Mouse (Mus musculus) intestine, embryonic 16.5 days (tissue): ENCODE data around the gene Tmem230. TPM values are rescaled to one million over a fixed set of nuclear protein-coding genes. Genes with fewer than 3 reads are reported as not detected.
"Not testable (repeated sequence)": the region's sequence is repeated elsewhere in the genome, so short reads cannot be mapped to it uniquely, and the experiment has no call there.

Experiments
- ATAC-seq: fragments of 200-750 bp; cut with Nextera tagmentation; 2 replicates; pipeline ENCODE4 v1.8.0; 2017; ENCODE audit warnings: moderate TSS enrichment, moderate library complexity
- H3K27ac ChIP-seq: fragments of 300-500 bp; sonication (generic); 2 replicates; pipeline ENCODE4 v1.5.1; 2014; ENCODE audit warnings: mild to moderate bottlenecking, low read length
- H3K27me3 ChIP-seq: fragments of 300-500 bp; sonication (generic); replicated peaks from 2 replicates; pipeline ENCODE4 v1.6.1; 2014; ENCODE audit warnings: low read length, control low read depth, mixed read lengths; ENCODE audit not compliant: control insufficient read depth, insufficient read depth
- H3K36me3 ChIP-seq: fragments of 300-500 bp; sonication (generic); 2 replicates; pipeline ENCODE4 v1.6.1; 2014; ENCODE audit warnings: low read length, control low read depth; ENCODE audit not compliant: control insufficient read depth, insufficient read depth
- H3K4me1 ChIP-seq: fragments of 300-500 bp; sonication (generic); 2 replicates; pipeline ENCODE4 v1.6.1; 2014; ENCODE audit warnings: low read length, control low read depth, mixed read lengths; ENCODE audit not compliant: control insufficient read depth, insufficient read depth
- H3K4me2 ChIP-seq: fragments of 300-500 bp; sonication (generic); 2 replicates; pipeline ENCODE4 v1.6.1; 2014; ENCODE audit warnings: low read depth, low read length, control low read depth
- H3K4me3 ChIP-seq: fragments of 300-500 bp; sonication (generic); 2 replicates; pipeline ENCODE4 v1.5.1; 2014; ENCODE audit warnings: mild to moderate bottlenecking, low read length
- H3K9ac ChIP-seq: fragments of 300-500 bp; sonication (generic); 2 replicates; pipeline ENCODE4 v1.6.1; 2014; ENCODE audit warnings: low read depth, low read length
- H3K9me3 ChIP-seq: fragments of 300-500 bp; sonication (generic); 2 replicates; pipeline ENCODE4 v1.6.1; 2016; ENCODE audit warnings: low read length, control low read depth; ENCODE audit not compliant: control insufficient read depth
- whole genome bisulfite sequencing: fragments of 180-500 bp; shearing (Covaris S2); extraction: QIAGEN DNeasy Blood & Tissue Kit; methylation state at CpG from one replicate; pipeline ENCODE4 v1.1.7; 2014; 5-methylcytosine and 5-hydroxymethylcytosine counted together
- polyA plus RNA-seq: library from polyadenylated mRNA; unstranded; fragments of >200 nt; fragmentation: Nextera tagmentation; extraction: Ambion mirVana; gene quantifications from 2 replicates; pipeline ENCODE4 v1.2.1, GENCODE M21; 2015

Tmem230 gene
- polyA plus RNA-seq, 1 experiment from 2014 or later = 46.1 TPM

- Histone ChIP-seq H3K9me3 (no peaks in the 10 kb centered on the region), H3K4me1 (peaks cover 6% of the 10 kb centered on the region; the same call in 1 of the 2 replicates), H3K36me3 (no peaks in the 10 kb centered on the region), H3K9ac (peak within 1 kb of the TSS; percentile 86), H3K27me3 (no peaks in the 10 kb centered on the region), H3K4me2 (peak within 1 kb of the TSS; percentile 72), H3K4me3 (peak within 1 kb of the TSS; percentile 90), H3K27ac (peak within 1 kb of the TSS; percentile 74)
- peak; percentile 99 for ATAC-seq
- WGBS = under 1% methylated on average over 49 of the region's 49 CpGs
These were observed 15.3 kb upstream of the Tmem230 start, which contains the start of gene Cds2 for GRCm38 (mm10) chr2:132262879-132263398. Cds2 (plus strand) TSS chr2:132263148.

- H3K4me3 ChIP-seq = no peak overlapping the region
- 73% methylated on average over 6 of the region's 6 CpGs for WGBS
- no peak overlapping the region for H3K27ac ChIP-seq
- H3K4me1 ChIP-seq = peaks cover 6% of the 10 kb centered on the region; the same call in 1 of the 2 replicates
- no peak for ATAC-seq
- H3K4me2 ChIP-seq = no peak overlapping the region
- no peak overlapping the region for H3K9ac ChIP-seq
- no peaks in the 10 kb centered on the region for H3K36me3 ChIP-seq
- no peaks in the 10 kb centered on the region for H3K27me3 ChIP-seq
- no peaks in the 10 kb centered on the region for H3K9me3 ChIP-seq
These were observed 14.6 kb upstream of the Tmem230 start for GRCm38 (mm10) chr2:132262175-132262574.

- no peaks in the 10 kb centered on the region for H3K36me3 ChIP-seq
- no peak overlapping the region for H3K4me2 ChIP-seq
- no peaks in the 10 kb centered on the region for H3K9me3 ChIP-seq
- no peak overlapping the region for H3K4me3 ChIP-seq
- no peak overlapping the region for H3K9ac ChIP-seq
- no peak for ATAC-seq
- H3K27ac ChIP-seq = no peak overlapping the region
- 91% methylated on average over 3 of the region's 3 CpGs for WGBS
- no peaks in the 10 kb centered on the region for H3K27me3 ChIP-seq
- H3K4me1 ChIP-seq = peaks cover 6% of the 10 kb centered on the region; the same call in 1 of the 2 replicates
These were observed 13.0 kb upstream of the Tmem230 start for GRCm38 (mm10) chr2:132260601-132261000.

GRCm38 (mm10) chr2:132257350-132258068 is 9.9 kb upstream of the Tmem230 start:
- no peaks in the 10 kb centered on the region for H3K27me3 ChIP-seq
- H3K9ac ChIP-seq = no peak overlapping the region
- H3K4me3 ChIP-seq = no peak overlapping the region
- H3K36me3 ChIP-seq = no peaks in the 10 kb centered on the region
- H3K4me1 ChIP-seq = no peaks in the 10 kb centered on the region
- H3K27ac ChIP-seq = no peak overlapping the region
- 92% methylated on average over 6 of the region's 6 CpGs for WGBS
- no peak for ATAC-seq
- no peak overlapping the region for H3K4me2 ChIP-seq
- H3K9me3 ChIP-seq = no peaks in the 10 kb centered on the region

DNA sequence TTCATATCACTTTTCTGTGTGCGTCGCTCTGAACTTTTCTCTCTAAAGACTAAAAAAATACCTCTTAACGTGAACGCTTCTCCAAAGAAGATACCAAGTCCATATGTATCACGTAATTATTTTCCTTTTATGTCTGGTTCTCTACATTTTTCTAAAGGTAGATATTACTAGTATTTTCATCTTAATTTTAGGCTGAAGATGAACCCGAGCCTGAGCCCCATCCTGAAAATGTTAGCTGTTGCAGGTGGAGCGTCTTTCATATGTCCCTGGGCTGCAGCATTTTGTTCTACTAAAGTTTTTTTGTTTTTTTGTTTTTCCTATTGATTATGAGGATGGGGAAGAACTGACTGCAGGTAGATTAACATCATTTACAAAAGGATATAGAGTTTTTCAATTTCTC is 6.0 kb upstream of the Tmem230 start:
- Histone ChIP-seq H3K9me3 (no peaks in the 10 kb centered on the region), H3K4me1 (peaks cover 5% of the 10 kb centered on the region; the same call in 1 of the 2 replicates), H3K27ac (peak overlapping the region; percentile 58), H3K36me3 (no peaks in the 10 kb centered on the region), H3K4me2 (peak overlapping the region; percentile 49), H3K27me3 (no peaks in the 10 kb centered on the region), H3K4me3 (peak overlapping the region; percentile 67), H3K9ac (peak overlapping the region; percentile 59)
- no peak for ATAC-seq
- under 1% methylated on average over 7 of the region's 7 CpGs for WGBS

- H3K27me3 ChIP-seq = no peaks in the 10 kb centered on the region
- H3K9me3 ChIP-seq = no peaks in the 10 kb centered on the region
- H3K9ac ChIP-seq = peak within 1 kb of the TSS; percentile 64
- peak within 1 kb of the TSS; percentile 58 for H3K27ac ChIP-seq
- H3K4me1 ChIP-seq = peaks cover 10% of the 10 kb centered on the region
- under 1% methylated on average over 77 of the region's 79 CpGs for WGBS
- ATAC-seq = peak; percentile 99
- peak within 1 kb of the TSS; percentile 67 for H3K4me3 ChIP-seq
- H3K36me3 ChIP-seq = peaks cover 3% of the 10 kb centered on the region; the same call in 1 of the 2 replicates
- H3K4me2 ChIP-seq = peak within 1 kb of the TSS; percentile 59
These were observed 5.2 kb upstream of the Tmem230 start, which contains the start of gene Pcna for GRCm38 (mm10) chr2:132252542-132253528. Pcna (minus strand) TSS chr2:132253314.

DNA sequence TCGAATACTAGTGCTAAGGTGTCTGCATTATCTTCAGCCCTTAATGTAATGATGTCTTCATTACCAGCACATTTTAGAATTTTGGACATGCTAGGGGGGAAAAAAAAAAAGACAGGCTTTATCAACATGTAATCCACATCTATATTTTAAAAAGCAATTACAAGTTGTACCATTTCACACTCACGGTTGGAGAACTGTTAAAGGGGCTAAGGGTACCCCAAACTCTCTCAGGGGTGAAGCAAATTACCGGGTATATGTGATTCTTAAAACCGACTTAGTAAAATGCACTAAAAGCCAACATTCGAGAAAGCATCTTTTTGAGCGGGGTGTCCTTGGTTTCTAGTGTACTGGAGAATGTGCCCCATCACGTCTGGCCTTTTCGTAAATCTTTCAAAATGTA is 4.3 kb upstream of the Tmem230 start:
- H3K4me3 ChIP-seq = peak overlapping the region; percentile 67
- peak overlapping the region; percentile 59 for H3K4me2 ChIP-seq
- H3K9ac ChIP-seq = peak overlapping the region; percentile 64
- H3K27me3 ChIP-seq = no peaks in the 10 kb centered on the region
- H3K36me3 ChIP-seq = peaks cover 3% of the 10 kb centered on the region; the same call in 1 of the 2 replicates
- 6% methylated on average over 8 of the region's 8 CpGs for WGBS
- H3K27ac ChIP-seq = no peak overlapping the region
- ATAC-seq = no peak
- H3K4me1 ChIP-seq = peaks cover 10% of the 10 kb centered on the region
- no peaks in the 10 kb centered on the region for H3K9me3 ChIP-seq

GRCm38 (mm10) chr2:132243370-132243769 is 4.2 kb downstream of the Tmem230 start:
- no peak overlapping the region for H3K9ac ChIP-seq
- H3K27me3 ChIP-seq = no peaks in the 10 kb centered on the region
- peaks cover 10% of the 10 kb centered on the region for H3K4me1 ChIP-seq
- no peak overlapping the region for H3K4me3 ChIP-seq
- no peak overlapping the region for H3K4me2 ChIP-seq
- ATAC-seq = no peak
- WGBS = 83% methylated on average over 3 of the region's 3 CpGs
- no peaks in the 10 kb centered on the region for H3K9me3 ChIP-seq
- H3K36me3 ChIP-seq = peaks cover 10% of the 10 kb centered on the region
- H3K27ac ChIP-seq = no peak overlapping the region

DNA sequence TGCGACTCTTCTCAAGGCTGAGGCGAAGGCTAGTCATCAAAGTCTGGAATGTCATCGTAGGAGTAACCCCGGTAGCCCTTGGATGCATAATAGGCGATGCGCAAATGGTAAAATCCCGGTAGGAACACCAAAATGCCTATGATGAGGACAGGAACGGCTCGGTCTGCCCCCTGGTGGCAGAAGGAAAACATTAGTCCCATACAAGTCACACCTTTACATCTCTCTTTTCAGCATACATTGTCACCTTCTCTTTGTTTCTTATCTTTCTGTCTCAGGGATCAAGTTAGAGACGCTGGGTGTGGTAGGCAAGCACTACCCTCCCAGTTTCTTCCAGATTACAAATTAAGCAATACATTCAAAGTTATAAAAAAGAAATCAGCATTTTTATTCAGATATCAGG is 7.2 kb downstream of the Tmem230 start:
- not testable (repeated sequence) for H3K4me3 ChIP-seq, ATAC-seq, H3K4me1 ChIP-seq, H3K27ac ChIP-seq, H3K27me3 ChIP-seq, H3K36me3 ChIP-seq, H3K4me2 ChIP-seq, H3K9ac ChIP-seq, H3K9me3 ChIP-seq
- 33% methylated on average over 7 of the region's 10 CpGs for WGBS
